Mouse (Mus musculus) left cerebral cortex, adult 11 months (tissue): Measurements from ENCODE around the gene Mki67.

Experiments
- DNase-seq: peaks from one replicate; pipeline ENCODE4 v3.0.0; 2022; ENCODE audit warnings: low spot score

Gene Mki67

GRCm38 (mm10) chr7:135668852-135669739 is 47.1 kb downstream of the Mki67 start:
- peak; percentile 42 for DNase-seq

GRCm38 (mm10) chr7:135666314-135666713 is 49.8 kb downstream of the Mki67 start:
- DNase-seq: no peak

DNA sequence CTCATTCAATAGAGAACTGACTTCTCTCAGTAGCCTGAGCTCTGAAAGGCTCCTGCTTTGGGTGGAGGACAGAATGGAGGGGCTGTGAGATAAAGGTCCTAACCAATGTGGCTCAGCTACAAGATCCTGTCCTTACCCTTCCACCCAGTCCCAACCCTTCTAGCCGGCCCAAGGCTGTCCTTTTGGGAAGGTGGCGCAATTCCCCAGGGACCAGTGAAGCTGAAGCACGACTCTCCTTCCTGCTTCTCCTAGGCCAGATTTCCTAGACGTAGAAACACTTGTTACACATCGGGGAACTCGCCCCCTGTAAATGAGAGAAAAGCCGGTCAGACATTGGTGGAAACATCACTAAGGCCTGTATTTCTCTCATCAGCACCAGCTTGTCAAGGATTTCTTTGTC is 52.0 kb downstream of the Mki67 start:
- no peak for DNase-seq

DNA sequence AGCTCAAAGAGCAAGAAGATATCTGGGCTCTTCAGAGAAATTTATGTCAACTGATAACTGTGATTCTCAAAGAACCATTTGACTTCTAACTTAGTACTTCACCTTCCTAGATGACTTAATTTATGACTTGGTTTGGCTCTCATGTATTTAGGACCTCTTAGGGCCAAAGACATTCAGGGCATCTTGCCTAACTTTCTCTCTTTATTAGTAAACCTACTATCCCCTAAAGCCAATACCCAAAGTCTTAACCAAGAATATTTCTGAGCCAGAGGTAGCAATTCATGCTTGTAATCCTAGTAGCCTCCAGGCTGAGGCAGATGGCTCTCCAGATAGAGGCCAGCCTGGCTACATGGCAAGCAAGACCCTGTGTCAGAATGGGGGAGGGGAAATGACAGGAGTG is 55.8 kb downstream of the Mki67 start:
- DNase-seq: no peak

DNA sequence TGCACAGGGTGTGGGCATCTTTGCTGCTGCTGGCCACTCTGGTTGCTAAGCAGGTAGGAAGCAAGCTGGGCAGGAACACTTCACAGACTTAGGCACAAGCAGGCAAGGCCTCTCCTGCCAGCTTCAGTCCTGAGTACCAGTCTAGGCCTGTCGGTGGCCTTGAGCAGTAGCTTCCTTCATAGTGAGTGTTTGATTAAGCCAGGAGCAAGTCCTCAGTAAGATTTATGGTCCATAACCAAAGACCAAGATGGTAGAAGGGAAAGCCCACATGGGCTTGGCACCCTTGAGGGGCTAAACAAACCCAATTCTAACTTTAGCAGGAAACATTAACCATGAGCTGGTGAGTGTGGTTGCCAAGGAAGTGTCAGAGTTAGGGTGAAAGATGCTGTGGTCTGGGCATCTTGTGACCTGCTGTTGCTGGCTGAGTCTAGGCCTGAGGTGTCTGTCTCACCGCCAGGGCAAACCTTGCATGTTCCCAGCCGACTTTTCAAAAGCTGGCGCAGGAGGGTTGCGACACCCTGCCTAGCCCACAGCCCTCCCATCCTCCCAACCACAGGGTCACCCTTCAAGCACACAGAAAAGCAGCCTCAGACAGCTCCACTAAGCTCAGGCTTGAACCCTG is 56.7 kb downstream of the Mki67 start:
- no peak for DNase-seq

GRCm38 (mm10) chr7:135658150-135658549 is 58.0 kb downstream of the Mki67 start:
- DNase-seq: no peak

DNA sequence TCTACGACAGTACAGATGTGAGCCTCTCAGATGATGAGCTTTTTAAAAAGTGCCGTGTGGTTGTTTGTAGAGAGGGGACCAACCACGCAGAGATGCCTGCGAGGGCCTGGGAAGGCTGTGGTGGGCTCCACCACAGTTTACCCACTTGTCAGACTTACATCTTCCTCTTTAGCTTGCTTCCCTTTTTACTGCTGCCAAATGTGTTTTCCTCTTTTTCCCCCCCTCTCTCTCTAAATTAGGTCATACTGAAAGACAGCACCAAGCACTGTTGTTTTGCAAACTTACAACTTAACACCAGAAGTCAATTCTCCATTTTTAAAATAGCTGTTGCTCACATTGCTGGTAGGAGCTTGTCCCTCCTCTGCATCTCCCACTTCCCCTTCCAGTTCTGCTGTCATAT is 61.0 kb downstream of the Mki67 start:
- no peak for DNase-seq

DNA sequence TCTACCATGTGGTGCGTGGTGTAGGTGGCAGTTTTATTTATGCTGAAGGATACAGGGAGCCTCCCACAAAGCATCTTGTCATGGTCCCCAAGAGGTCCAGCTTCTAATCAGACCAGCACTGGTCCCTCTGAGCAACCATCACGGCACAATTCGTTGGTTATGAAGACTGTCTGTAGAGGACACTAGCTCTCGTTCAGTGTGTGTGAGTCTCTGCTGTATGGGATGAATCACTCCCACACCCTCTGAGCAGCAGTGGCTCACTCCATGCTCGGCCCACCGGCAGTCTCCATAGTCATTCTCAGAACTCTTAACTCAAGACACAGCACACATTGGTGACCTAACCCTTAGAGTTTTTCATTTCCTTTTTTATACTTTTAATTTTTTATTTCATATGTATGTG is 61.9 kb downstream of the Mki67 start:
- no peak for DNase-seq

DNA sequence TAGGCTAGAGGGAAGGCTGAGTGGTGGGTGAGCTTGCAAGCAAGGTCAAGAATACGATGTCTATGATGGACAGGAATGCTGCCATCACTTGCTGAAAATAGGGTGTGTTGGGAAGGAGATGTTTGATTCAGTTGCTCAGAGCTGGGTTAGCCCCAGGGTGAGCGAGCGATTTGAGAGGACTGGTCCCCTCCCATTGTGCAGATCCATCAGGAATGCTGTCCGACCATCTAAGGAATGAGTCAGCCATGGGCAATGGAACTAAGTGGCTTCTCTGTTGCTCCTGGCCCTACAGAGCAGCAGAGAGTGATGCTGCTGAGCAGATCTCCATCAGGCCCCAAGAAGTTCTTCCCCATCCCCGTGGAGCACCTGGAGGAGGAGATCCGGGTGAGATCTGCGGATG is 62.6 kb downstream of the Mki67 start:
- DNase-seq: no peak

DNA sequence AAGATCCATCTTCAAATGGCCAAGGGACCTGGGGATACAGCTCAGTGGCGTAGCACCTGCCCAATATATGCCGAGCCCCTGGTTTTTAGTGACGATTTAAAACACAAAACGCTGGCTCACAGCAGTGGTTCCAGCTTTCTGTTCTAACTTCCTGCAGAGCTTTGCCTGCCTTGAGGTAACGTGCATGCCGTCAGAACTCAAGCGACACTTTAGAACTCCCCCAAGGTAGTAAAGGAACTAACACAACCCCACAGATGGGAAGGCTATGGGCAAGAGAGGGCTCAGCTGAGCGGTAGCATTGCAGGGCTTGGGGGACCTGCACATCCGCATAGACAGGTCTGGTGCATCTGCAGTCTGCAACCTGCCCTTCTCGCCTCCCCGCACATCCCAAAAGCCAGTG is 63.4 kb downstream of the Mki67 start:
- no peak for DNase-seq

- DNase-seq: no peak
Measured at GRCm38 (mm10) chr7:135651831-135652511, 64.2 kb downstream of the Mki67 start.

DNA sequence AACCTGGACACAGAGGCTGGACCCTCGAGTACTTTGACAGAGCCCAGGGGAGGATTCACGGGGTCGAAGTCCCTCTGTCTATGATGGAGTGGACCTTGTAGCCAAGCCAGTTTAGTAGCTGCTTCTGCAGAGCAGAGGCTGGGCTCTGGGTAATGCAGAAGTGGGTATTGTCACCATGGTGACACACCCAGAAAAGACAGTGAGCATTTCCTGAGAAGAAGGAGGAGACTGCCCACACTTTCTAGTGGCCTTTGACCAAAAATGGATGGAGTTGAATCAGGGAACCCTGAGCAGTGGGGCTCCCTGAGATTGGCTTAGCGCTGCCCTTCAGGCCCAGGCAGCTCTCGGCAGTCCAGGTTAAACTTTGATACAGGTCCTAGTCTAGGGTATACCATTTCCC is 66.1 kb downstream of the Mki67 start:
- no peak for DNase-seq

DNA sequence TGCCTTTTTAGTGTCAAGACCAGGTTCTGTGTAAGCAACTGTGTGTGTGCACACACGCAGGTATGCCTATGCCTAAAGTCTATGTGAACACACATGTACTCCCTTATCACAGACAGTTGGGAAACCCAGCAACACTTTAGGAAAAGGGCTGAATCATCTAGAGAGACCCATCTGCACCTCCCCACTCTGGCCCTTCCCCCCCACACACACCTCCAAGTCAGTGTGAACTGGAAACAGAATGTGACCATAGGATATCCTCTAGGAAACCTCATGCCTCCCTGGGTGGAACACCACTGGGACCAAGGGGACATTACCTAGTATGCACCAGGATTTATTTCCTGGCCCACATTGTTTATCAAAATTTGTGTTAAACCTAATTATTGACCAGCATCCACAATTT is 66.9 kb downstream of the Mki67 start:
- no peak for DNase-seq

DNA sequence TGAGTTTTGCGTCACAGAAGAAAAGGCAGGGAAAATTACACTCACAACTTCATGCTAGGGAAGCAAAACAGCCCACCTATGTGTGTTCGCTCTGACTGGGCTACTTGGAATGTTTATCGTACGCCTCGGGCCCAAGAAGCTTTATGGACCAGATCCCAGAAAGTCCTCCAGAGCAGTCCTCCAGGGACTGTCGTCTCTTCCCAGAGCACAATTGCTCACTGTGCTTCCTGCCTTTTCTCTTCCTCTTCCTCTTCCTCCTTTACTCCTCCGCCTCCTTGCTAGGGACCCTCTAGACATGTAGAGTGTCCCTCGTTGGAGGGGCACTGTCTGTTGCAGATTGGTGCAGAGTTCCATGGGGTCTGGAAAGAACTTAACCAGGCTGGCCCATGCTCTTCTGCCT is 67.3 kb downstream of the Mki67 start:
- DNase-seq: no peak

DNA sequence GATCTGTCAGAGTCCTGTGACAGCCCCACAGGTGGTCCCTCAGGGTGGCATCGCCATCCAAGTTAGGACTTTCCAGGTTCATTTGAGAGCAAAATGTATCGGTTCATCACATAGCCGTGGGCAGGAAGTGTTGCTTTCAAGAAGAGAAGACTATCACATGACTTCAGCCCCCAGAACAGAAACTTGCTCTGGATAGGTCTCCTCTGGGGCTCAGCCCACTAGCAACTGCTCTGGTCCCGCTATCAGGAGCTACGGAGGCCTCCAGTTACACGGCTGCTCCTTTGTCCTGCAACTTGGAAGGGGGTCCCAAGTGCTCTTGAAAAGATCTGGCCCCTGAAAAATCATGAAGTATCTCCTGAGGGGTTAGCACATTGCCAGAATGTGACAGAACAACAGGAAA is 69.2 kb downstream of the Mki67 start:
- no peak for DNase-seq

GRCm38 (mm10) chr7:135644452-135644851 is 71.7 kb downstream of the Mki67 start:
- no peak for DNase-seq

DNA sequence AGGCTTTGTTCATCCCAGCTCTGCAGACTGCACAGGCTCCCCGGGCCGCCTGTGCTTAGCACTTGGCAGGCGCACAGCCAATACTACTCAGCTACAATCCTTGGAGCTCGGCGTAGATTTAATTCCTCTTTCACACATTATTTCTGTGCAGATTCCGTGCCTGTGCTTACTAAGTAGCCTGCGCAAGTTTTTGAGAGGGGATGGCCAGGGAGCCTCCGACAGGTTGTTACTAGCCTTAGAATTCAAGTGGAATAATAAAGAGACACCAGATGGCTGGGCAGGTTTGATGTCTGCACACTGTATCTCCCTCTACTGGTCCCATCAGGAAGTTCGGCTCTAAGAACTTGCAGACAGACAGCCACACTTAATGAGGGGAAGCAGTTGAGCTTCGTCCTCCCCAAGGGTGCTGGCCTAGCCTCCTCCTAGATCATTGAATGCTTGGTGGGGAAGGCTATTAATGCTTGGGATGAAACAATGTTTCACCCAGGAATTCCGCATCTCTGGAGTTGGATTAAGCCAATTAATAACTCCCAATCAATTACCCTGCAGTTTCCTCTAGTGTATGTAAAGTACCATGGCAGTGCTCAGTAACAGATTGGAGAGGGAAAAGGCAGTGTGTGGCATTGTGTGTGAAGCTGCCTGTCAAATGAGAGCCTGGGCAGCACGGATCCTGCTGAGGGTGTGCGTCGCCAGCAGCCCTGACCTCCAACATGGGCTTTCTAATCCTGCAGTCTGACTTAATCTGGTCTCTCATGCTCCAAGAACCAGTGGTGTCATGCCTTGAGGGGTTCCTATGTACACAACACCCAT is 74.3 kb downstream of the Mki67 start:
- peak; percentile 67 for DNase-seq
